Mouse (Mus musculus): ENCODE results near the gene She.

DNA sequence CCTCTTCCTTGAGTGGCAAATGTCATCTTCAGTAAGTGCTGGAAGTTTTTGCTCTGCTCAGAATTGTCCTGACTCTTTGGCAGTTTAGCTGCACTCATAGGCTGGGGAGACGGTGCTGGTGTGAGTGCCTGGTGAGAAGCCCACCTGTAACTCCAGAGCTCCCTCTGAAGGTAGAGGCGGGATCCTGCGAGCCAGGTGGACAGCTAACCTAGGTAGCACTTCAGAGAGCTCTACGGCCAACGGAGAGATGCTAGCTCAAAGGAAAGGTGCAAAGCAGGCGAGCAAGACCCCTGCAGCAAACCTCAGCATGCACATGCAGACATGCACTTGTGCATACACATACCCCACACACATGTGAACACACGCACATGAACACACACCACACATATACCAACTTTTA lies 17.1 kb upstream of the She start:
- no peak for TF ChIP-seq CTCF (IDR thresholded peaks at IDR 0.05)
- no peak for TF ChIP-seq EP300 (IDR thresholded peaks at IDR 0.05)
